Comparison of ENCODE assay signal across 8 mouse cellular contexts in genomic region chr11:22234739-22235138, GRCm38 (mm10).
DNase-seq lines count a peak whose midpoint lies in the region; ATAC-seq and TF ChIP-seq lines count a peak whose summit lies in the region.
"Had no signal": no experiment of that assay in that cellular context is flagged by ENCODE, and none has a peak within 500 bp of the region (broad histone marks: within the 10 kb centered on the region; RNA-seq: fewer than 3 reads in every experiment).

No protein-coding gene starts in this region.

- peak; percentile 54 for TF ChIP-seq CTCF in left cerebral cortex, adult 2 months (IDR thresholded peaks at IDR 0.05)
- TF ChIP-seq CTCF in kidney, postnatal 0 days (IDR thresholded peaks at IDR 0.05; ENCODE audit: low read depth): peak; percentile 58

- H3K4me3 ChIP-seq in left cerebral cortex, adult 2 months: no peak overlapping the region
- no peak overlapping the region for H3K4me3 ChIP-seq in kidney, postnatal 0 days (replicated peaks; ENCODE audit: low read depth, low read length)
- H3K4me3 ChIP-seq: limb, embryonic 15.5 days had no signal

- no peak overlapping the region for H3K27ac ChIP-seq in left cerebral cortex, adult 2 months
- no peak overlapping the region for H3K27ac ChIP-seq in kidney, postnatal 0 days
- H3K27ac ChIP-seq: limb, embryonic 15.5 days had no signal

- WGBS in kidney, postnatal 0 days: 69% methylated on average over 1 of the region's 1 CpGs

- H3K36me3 ChIP-seq in kidney, postnatal 0 days (ENCODE audit: insufficient read depth, low read length): no peaks in the 10 kb centered on the region
- H3K36me3 ChIP-seq in splenic B cell, adult 2 months (ENCODE audit: control insufficient read depth, insufficient read depth, low read length, poor library complexity, severe bottlenecking): no peaks in the 10 kb centered on the region

- no peaks in the 10 kb centered on the region for H3K27me3 ChIP-seq in kidney, postnatal 0 days (ENCODE audit: insufficient read depth, low read length)
- H3K27me3 ChIP-seq in splenic B cell, adult 2 months (ENCODE audit: control insufficient read depth, insufficient read depth, low read length, poor library complexity, severe bottlenecking): no peaks in the 10 kb centered on the region
- H3K27me3 ChIP-seq: limb, embryonic 15.5 days had no signal

- H3K9me3 ChIP-seq in kidney, postnatal 0 days (replicated peaks; ENCODE audit: low read length): no peaks in the 10 kb centered on the region
- H3K9me3 ChIP-seq: limb, embryonic 15.5 days had no signal

- intact Hi-C loops in left cerebral cortex, adult 2 months (cut with DNase I): no loop called here

- DNase-seq in left cerebral cortex, adult 2 months (ENCODE audit: extremely low spot score in 1 of 2, low spot score in 2 of 2): no peak
- no peak for DNase-seq in left cerebral cortex, adult 11 months (ENCODE audit: low spot score)
- peak; percentile 5 for DNase-seq in c-Kit-positive CD71-positive TER-119-negative erythroid progenitor cells, embryonic 14.5 days (ENCODE audit: low read depth)
- peak; percentile 16 for DNase-seq in kidney, postnatal 0 days (ENCODE audit: low spot score)
- peak; percentile 30 for DNase-seq in splenic B cell, adult 2 months (ENCODE audit: low read depth, low spot score)
- DNase-seq in Muller cell, postnatal 12 days (ENCODE audit: inconsistent ontology term): no peak
- no peak for DNase-seq in right cerebral cortex, postnatal 14 days

- H3K4me2 ChIP-seq in kidney, postnatal 0 days (ENCODE audit: low read length): no peak overlapping the region
- H3K4me2 ChIP-seq: limb, embryonic 15.5 days had no signal

- H3K4me1 ChIP-seq in kidney, postnatal 0 days (replicated peaks; ENCODE audit: insufficient read depth, low read length): no peaks in the 10 kb centered on the region
- H3K4me1 ChIP-seq: limb, embryonic 15.5 days had no signal

- H3K9ac ChIP-seq in kidney, postnatal 0 days (ENCODE audit: low read depth, low read length): no peak overlapping the region
- H3K9ac ChIP-seq: limb, embryonic 15.5 days had no signal

- ATAC-seq in kidney, postnatal 0 days (replicated peaks; ENCODE audit: low FRiP score, low read depth): no peak; the same call in 1 of the 2 replicates

Comparison
In these comparisons a context has a peak if more than half of its experiments do, and no peak if none do; other contexts are left out.
1. DNase-seq: peak in c-Kit-positive CD71-positive TER-119-negative erythroid progenitor cells, embryonic 14.5 days (single experiment), kidney, postnatal 0 days (single experiment) and splenic B cell, adult 2 months (single experiment); none in left cerebral cortex, adult 2 months (0 of 2), left cerebral cortex, adult 11 months (single experiment), Muller cell, postnatal 12 days (single experiment) and right cerebral cortex, postnatal 14 days (single experiment).